Mouse (Mus musculus): ENCODE data around the gene Arhgef3. TPM values are rescaled to one million over a fixed set of nuclear protein-coding genes. Genes with fewer than 3 reads are reported as not detected.

Arhgef3 gene
- polyA plus RNA-seq, 1 experiment from 2014 or later = 15.2 TPM

DNA sequence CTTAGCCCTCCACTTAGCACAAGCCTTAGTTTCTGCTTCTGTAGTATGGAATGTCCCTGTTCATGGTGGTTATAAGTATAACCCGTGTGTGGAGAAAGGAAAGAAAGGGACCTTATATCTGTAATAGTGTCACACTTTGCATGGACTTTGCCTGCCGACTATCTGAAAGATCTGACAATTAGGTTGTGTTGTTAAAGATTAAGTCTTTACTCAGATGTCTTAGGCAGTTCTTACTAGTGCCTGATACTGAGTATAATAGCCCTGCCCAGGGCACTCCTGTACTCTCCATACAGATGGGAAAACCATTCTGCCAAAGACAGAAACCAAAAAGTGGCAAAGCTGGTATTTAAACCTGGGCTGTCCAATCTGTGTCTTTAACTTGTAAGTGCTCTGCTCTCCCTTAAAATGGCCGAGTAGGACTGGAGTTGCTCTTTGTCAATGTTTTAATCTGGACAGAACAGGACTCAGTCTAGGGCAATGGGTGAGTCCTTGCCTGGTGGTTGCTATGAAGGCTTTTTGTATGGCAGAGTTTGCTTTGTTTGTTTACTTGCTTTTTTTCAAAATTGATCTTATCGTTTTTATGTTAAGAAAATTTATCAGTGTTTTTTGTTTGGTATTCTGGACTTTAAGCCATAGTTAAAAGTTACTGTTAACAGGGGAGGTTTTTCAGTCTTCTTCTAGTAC, 196.0 kb downstream of the Arhgef3 start:
- H3K9ac ChIP-seq = no peak overlapping the region
- H3K27ac ChIP-seq = no peak overlapping the region
- no peaks in the 10 kb centered on the region for H3K36me3 ChIP-seq
- no peak for ATAC-seq (ENCODE audit: insufficient read depth, low FRiP score, low read depth)
- no peaks in the 10 kb centered on the region for H3K9me3 ChIP-seq
- H3K4me3 ChIP-seq (replicated peaks) = no peak overlapping the region
- no peaks in the 10 kb centered on the region for H3K27me3 ChIP-seq (replicated peaks)
- 70% methylated on average over 4 of the region's 4 CpGs for WGBS
- H3K4me1 ChIP-seq = no peaks in the 10 kb centered on the region
- no peak overlapping the region for H3K4me2 ChIP-seq

GRCm38 (mm10) chr14:27312380-27312779, 197.7 kb downstream of the Arhgef3 start:
- H3K4me3 ChIP-seq (replicated peaks) = no peak overlapping the region
- no peaks in the 10 kb centered on the region for H3K36me3 ChIP-seq
- no peak overlapping the region for H3K4me2 ChIP-seq
- no peak for ATAC-seq (ENCODE audit: insufficient read depth, low FRiP score, low read depth)
- H3K4me1 ChIP-seq = no peaks in the 10 kb centered on the region
- no peak overlapping the region for H3K9ac ChIP-seq
- no peak overlapping the region for H3K27ac ChIP-seq
- no peaks in the 10 kb centered on the region for H3K9me3 ChIP-seq
- WGBS = 76% methylated on average over 1 of the region's 1 CpGs
- H3K27me3 ChIP-seq (replicated peaks) = no peaks in the 10 kb centered on the region

DNA sequence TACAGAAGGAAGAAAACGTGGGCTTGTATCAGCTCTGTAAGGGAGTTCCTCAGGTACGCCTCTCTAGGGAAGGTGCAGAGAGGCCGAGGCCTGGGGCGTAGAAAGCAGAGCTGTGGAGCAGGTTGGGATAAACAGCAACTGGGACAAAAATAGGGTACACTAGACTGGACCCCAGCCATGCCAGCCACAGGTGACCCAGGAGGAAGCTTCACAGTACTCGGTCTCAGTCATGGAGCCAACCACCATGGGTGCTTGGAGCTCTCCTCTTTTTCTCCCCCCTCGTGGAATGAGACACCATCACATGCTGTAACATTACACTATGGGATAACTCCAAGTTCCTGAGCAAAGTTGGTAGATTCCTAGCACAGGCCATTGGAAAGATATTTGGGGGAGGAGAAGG, 201.0 kb downstream of the Arhgef3 start:
- Histone ChIP-seq H3K4me1 (no peaks in the 10 kb centered on the region), H3K27ac (no peak overlapping the region), H3K9ac (no peak overlapping the region), H3K36me3 (no peaks in the 10 kb centered on the region), H3K27me3 (replicated peaks) (no peaks in the 10 kb centered on the region), H3K9me3 (no peaks in the 10 kb centered on the region), H3K4me2 (no peak overlapping the region), H3K4me3 (replicated peaks) (no peak overlapping the region)
- ATAC-seq (ENCODE audit: insufficient read depth, low FRiP score, low read depth) = no peak
- 88% methylated on average over 6 of the region's 6 CpGs for WGBS

- WGBS = 62% methylated on average over 8 of the region's 8 CpGs
- Histone ChIP-seq H3K4me2 (no peak overlapping the region), H3K9me3 (no peaks in the 10 kb centered on the region), H3K27ac (no peak overlapping the region), H3K4me3 (replicated peaks) (no peak overlapping the region), H3K9ac (no peak overlapping the region), H3K36me3 (no peaks in the 10 kb centered on the region), H3K27me3 (replicated peaks) (no peaks in the 10 kb centered on the region), H3K4me1 (no peaks in the 10 kb centered on the region)
- no peak for ATAC-seq (ENCODE audit: insufficient read depth, low FRiP score, low read depth)
Measured at GRCm38 (mm10) chr14:27317146-27317545, 202.4 kb downstream of the Arhgef3 start.

GRCm38 (mm10) chr14:27319386-27319785, 204.7 kb downstream of the Arhgef3 start:
- Histone ChIP-seq H3K27me3 (replicated peaks) (no peaks in the 10 kb centered on the region), H3K4me1 (no peaks in the 10 kb centered on the region), H3K9ac (no peak overlapping the region), H3K4me3 (replicated peaks) (no peak overlapping the region), H3K36me3 (no peaks in the 10 kb centered on the region), H3K4me2 (no peak overlapping the region), H3K27ac (no peak overlapping the region), H3K9me3 (no peaks in the 10 kb centered on the region)
- 59% methylated on average over 7 of the region's 7 CpGs for WGBS
- no peak for ATAC-seq (ENCODE audit: insufficient read depth, low FRiP score, low read depth)

- Histone ChIP-seq H3K4me2 (no peak overlapping the region), H3K4me3 (replicated peaks) (no peak overlapping the region), H3K9ac (no peak overlapping the region), H3K27me3 (replicated peaks) (no peaks in the 10 kb centered on the region), H3K9me3 (no peaks in the 10 kb centered on the region), H3K27ac (no peak overlapping the region), H3K4me1 (no peaks in the 10 kb centered on the region), H3K36me3 (no peaks in the 10 kb centered on the region)
- no peak for ATAC-seq (ENCODE audit: insufficient read depth, low FRiP score, low read depth)
- WGBS = 86% methylated on average over 4 of the region's 4 CpGs
Measured at GRCm38 (mm10) chr14:27322041-27322440, 207.3 kb downstream of the Arhgef3 start.

- H3K9me3 ChIP-seq = no peaks in the 10 kb centered on the region
- no peak overlapping the region for H3K27ac ChIP-seq
Measured at GRCm38 (mm10) chr14:27324689-27325088, 210.0 kb downstream of the Arhgef3 start.

GRCm38 (mm10) chr14:27325537-27325936, 210.8 kb downstream of the Arhgef3 start:
- Histone ChIP-seq H3K9ac (no peak overlapping the region), H3K27me3 (replicated peaks) (no peaks in the 10 kb centered on the region), H3K36me3 (no peaks in the 10 kb centered on the region), H3K27ac (no peak overlapping the region), H3K9me3 (no peaks in the 10 kb centered on the region), H3K4me3 (replicated peaks) (no peak overlapping the region), H3K4me2 (no peak overlapping the region), H3K4me1 (peaks cover 5% of the 10 kb centered on the region)
- WGBS = 71% methylated on average over 6 of the region's 6 CpGs
- ATAC-seq (ENCODE audit: insufficient read depth, low FRiP score, low read depth) = no peak

More at GRCm38 (mm10) chr14:27324689-27325088, 210.0 kb downstream of the Arhgef3 start:
- Histone ChIP-seq H3K4me2 (no peak overlapping the region), H3K4me1 (peaks cover 5% of the 10 kb centered on the region), H3K36me3 (no peaks in the 10 kb centered on the region), H3K4me3 (replicated peaks) (no peak overlapping the region), H3K9ac (no peak overlapping the region), H3K27me3 (replicated peaks) (no peaks in the 10 kb centered on the region)
- 68% methylated on average over 7 of the region's 7 CpGs for WGBS
- ATAC-seq (ENCODE audit: insufficient read depth, low FRiP score, low read depth) = no peak

DNA sequence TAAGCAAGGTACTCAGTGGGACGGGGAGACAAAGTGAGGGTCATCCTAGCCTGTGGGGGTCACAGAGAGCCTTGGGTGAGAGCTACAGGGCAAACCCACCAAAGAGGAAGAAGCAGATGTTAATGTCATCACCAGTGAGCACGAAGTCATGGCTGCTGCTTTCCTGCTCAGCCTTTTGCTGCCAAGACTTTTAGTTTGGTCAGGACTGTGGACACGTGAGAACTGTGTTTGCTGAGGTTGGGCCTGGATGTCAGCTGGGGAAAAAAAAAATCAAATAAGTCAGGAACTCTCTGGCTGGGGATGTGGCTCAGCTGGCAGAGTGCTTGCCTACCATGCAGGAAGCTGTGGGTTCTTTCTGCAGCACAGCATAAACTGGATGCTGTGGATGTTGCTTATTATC, 213.2 kb downstream of the Arhgef3 start:
- Histone ChIP-seq H3K36me3 (no peaks in the 10 kb centered on the region), H3K9me3 (no peaks in the 10 kb centered on the region), H3K27me3 (replicated peaks) (no peaks in the 10 kb centered on the region), H3K4me1 (peaks cover 7% of the 10 kb centered on the region), H3K27ac (no peak overlapping the region), H3K9ac (no peak overlapping the region), H3K4me2 (no peak overlapping the region), H3K4me3 (replicated peaks) (no peak overlapping the region)
- 47% methylated on average over 3 of the region's 3 CpGs for WGBS
- no peak for ATAC-seq (ENCODE audit: insufficient read depth, low FRiP score, low read depth)

DNA sequence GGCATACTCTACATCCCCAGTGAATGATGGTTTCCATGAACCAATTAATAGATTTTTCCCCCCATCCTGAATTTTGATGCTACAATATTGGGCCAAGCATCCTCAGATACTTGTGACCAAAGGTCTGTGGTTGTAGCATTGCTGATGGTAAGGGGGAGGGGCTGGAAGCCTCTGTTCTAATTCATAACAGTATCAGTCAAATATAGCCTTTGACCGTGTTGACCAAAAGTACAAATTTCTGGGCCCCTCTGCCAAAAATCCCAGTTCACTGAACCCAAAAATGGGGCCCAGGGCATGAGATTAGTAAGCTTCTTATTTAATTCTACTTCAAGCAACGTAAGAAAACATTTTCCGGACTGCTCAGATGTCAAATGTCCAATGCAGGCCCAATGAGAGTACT, 214.3 kb downstream of the Arhgef3 start:
- Histone ChIP-seq H3K4me3 (replicated peaks) (no peak overlapping the region), H3K9me3 (no peaks in the 10 kb centered on the region), H3K27me3 (replicated peaks) (no peaks in the 10 kb centered on the region), H3K36me3 (no peaks in the 10 kb centered on the region), H3K9ac (no peak overlapping the region), H3K4me2 (no peak overlapping the region), H3K27ac (no peak overlapping the region), H3K4me1 (peaks cover 7% of the 10 kb centered on the region)
- ATAC-seq (ENCODE audit: insufficient read depth, low FRiP score, low read depth) = no peak
- 76% methylated on average over 3 of the region's 3 CpGs for WGBS

- no peaks in the 10 kb centered on the region for H3K36me3 ChIP-seq
- no peak overlapping the region for H3K4me2 ChIP-seq
- peaks cover 11% of the 10 kb centered on the region for H3K4me1 ChIP-seq
- H3K27ac ChIP-seq = no peak overlapping the region
- H3K9ac ChIP-seq = no peak overlapping the region
- no peak overlapping the region for H3K4me3 ChIP-seq (replicated peaks)
- no peaks in the 10 kb centered on the region for H3K27me3 ChIP-seq (replicated peaks)
- no peaks in the 10 kb centered on the region for H3K9me3 ChIP-seq
- no peak for ATAC-seq (ENCODE audit: insufficient read depth, low FRiP score, low read depth)
- 56% methylated on average over 10 of the region's 10 CpGs for WGBS
Measured at GRCm38 (mm10) chr14:27331490-27332035, 216.9 kb downstream of the Arhgef3 start.

- Histone ChIP-seq H3K9ac (no peak overlapping the region), H3K4me1 (peaks cover 13% of the 10 kb centered on the region), H3K27ac (no peak overlapping the region), H3K36me3 (no peaks in the 10 kb centered on the region), H3K4me2 (no peak overlapping the region), H3K4me3 (replicated peaks) (no peak overlapping the region), H3K27me3 (replicated peaks) (no peaks in the 10 kb centered on the region), H3K9me3 (no peaks in the 10 kb centered on the region)
- no peak for ATAC-seq (ENCODE audit: insufficient read depth, low FRiP score, low read depth)
- WGBS = 54% methylated on average over 4 of the region's 4 CpGs
Measured at GRCm38 (mm10) chr14:27332359-27332987, 217.8 kb downstream of the Arhgef3 start.

All from stomach, embryonic 15.5 days (tissue).